Mouse (Mus musculus): ENCODE data around the gene Kcnt2. TPM values are rescaled to one million over a fixed set of nuclear protein-coding genes. Genes with fewer than 3 reads are reported as not detected.

Kcnt2 gene
- polyA plus RNA-seq, 1 experiment from 2014 or later = 1.9 TPM

- Histone ChIP-seq H3K27ac (ENCODE audit: low read depth, low read length) (no peak overlapping the region), H3K36me3 (ENCODE audit: control insufficient read depth, insufficient read depth, low read length) (no peaks in the 10 kb centered on the region), H3K4me2 (ENCODE audit: low read length) (peak overlapping the region; percentile 46), H3K9ac (ENCODE audit: low read length) (peak overlapping the region; percentile 43; the same call in 1 of the 2 replicates), H3K4me3 (ENCODE audit: low read depth, low read length) (peak overlapping the region; percentile 21; the same call in 1 of the 2 replicates), H3K4me1 (ENCODE audit: control insufficient read depth, insufficient read depth, low read length) (peaks cover 5% of the 10 kb centered on the region; the same call in 1 of the 2 replicates), H3K27me3 (replicated peaks; ENCODE audit: control insufficient read depth, insufficient read depth, low read length) (no peaks in the 10 kb centered on the region), H3K9me3 (replicated peaks; ENCODE audit: control insufficient read depth, low read length) (no peaks in the 10 kb centered on the region)
- ATAC-seq (peak; percentile 83), DNase-seq (ENCODE audit: low spot score) (peak; percentile 78)
- 24% methylated on average over 3 of the region's 3 CpGs for WGBS
Measured at GRCm38 (mm10) chr1:140661404-140661787, 415.4 kb downstream of the Kcnt2 start.

Other genes starting within 250 kb of the Kcnt2 start
- gene Cfh, start 62.4 kb upstream of the Kcnt2 start, polyA plus RNA-seq (2014; fragmentation: Nextera tagmentation; extraction: Ambion mirVana) = 11.6 and 16.7 TPM in 2 replicates